Mouse (Mus musculus): ENCODE results near the gene Hoxd3. TPM values are rescaled to one million over a fixed set of nuclear protein-coding genes. Genes with fewer than 3 reads are reported as not detected.
A peak's percentile ranks its signal among the peaks of the same experiment; 100 is the strongest.

Gene Hoxd3
- total RNA-seq, 2 experiments from 2014 or later, result not detected

DNA sequence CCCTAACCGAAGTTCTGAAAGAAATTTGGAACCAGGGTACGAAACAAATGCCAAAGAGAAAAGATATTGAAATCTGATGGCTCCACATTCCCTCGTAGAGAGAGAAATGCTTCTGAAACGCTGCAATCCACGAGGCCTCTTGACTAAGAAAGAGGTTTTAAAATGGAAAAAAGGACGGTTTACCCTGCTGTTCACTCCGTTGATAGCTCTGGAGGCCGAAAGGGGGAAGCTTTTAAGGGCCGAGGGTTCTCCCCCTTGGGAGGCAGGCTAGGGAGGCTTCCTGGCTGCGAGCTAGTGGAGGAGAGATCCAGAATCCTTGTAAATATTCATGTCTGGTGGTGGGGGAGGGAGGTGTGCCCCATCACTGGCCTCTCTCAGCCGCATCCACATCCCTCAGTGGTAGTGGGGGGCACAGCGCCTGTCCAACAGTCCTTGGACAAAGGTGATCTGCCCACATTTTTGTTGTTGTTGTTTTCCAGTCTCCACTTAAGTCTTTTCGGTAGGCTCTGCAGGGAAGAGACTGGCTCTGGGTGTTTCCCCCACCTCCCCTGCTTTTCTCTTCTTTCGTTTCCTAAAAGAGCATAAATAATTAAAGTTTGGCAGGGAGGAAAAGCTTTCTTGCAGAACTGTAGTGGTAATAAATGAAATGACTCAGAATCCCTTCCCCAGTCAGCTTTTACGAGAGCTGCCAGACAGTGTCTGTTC is 32.7 kb upstream of the Hoxd3 start, which contains the start of gene Hoxd11:
Gene Hoxd11 (plus strand): TSS at position 667 of the 705 bp plus-strand sequence.
- no peak for ATAC-seq (replicated peaks; ENCODE audit: poor library complexity, severe bottlenecking)

DNA sequence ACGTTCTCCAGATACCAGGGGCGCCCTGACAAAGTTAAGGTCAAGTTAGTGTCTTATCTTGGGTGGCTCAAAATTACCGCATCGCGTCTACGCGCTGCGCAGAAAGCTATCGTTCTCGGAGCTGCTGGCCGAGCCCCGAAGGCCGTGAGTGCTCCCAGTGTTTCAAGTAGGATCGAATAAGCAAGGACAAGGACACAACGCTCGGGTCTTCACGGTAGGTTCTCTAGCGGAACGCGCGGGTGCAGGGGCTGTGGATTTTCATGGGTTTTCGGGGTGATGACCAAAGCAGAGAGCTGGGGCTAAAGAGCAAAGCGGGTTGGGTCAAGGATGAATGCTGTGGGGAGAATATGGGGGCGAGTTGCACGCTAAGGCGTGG is 32.1 kb upstream of the Hoxd3 start:
- ATAC-seq (replicated peaks; ENCODE audit: poor library complexity, severe bottlenecking), result no peak

DNA sequence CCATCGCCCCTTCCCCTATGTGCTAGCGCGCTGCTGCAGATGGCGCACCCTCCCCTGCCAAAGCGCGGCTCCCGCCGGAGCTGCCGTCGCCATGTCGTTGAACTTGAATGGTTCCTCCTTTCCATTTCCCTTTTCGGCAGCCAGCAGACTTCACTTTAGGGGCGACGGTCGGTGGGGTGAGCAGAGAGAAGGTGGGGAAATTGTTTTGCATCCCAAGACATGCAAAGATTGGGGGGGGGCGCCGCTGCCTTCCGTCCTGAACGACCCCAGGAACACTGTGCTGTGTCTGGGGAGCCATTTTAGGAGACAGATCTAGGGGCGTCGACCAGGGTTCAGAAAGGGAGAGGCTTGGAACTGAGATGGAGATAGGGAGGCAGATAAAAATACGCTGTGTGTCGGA is 31.7 kb upstream of the Hoxd3 start:
- ATAC-seq (replicated peaks; ENCODE audit: poor library complexity, severe bottlenecking), result peak; percentile 71

DNA sequence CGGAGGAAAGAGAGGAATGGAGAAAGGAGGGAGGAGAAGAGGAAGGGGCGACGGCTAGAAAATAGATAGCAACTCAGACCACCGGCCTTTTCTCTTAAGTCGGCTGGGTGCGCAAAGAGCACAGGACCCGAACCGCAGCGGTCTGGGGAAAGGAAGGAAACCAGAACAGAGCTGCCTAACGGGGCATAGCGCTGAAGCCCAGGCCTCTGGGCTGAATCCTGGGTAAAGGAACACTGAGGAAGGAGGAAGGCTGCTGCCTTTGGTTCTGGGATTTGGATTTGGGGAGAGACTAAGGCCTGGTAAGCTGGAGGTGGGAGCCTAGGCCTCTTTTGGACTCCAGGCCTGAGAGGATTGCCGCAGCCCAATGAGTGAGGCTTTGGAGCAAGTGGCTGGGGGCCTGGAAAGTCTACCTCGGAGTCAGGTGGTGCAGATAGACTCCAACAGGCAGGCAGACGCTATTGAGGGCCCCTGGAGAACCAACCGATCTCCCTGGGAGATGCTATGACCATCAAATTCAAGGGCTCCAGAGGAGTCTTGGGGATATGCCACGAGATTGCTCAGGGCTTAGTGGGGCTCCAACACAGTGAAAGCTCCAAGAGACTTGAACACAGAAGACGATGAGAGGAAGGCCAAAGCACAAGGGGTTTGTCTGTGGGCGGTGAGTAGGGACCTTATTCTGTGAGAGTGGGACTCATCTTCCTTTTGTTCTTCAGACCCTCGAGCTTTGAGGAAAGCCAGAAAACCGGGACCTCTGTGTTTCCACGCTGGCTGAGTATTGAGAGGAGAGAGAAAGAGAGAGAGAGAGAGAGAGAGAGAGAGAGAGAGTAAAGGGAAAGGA is 30.9 kb upstream of the Hoxd3 start:
- no peak for ATAC-seq (replicated peaks; ENCODE audit: poor library complexity, severe bottlenecking)

DNA sequence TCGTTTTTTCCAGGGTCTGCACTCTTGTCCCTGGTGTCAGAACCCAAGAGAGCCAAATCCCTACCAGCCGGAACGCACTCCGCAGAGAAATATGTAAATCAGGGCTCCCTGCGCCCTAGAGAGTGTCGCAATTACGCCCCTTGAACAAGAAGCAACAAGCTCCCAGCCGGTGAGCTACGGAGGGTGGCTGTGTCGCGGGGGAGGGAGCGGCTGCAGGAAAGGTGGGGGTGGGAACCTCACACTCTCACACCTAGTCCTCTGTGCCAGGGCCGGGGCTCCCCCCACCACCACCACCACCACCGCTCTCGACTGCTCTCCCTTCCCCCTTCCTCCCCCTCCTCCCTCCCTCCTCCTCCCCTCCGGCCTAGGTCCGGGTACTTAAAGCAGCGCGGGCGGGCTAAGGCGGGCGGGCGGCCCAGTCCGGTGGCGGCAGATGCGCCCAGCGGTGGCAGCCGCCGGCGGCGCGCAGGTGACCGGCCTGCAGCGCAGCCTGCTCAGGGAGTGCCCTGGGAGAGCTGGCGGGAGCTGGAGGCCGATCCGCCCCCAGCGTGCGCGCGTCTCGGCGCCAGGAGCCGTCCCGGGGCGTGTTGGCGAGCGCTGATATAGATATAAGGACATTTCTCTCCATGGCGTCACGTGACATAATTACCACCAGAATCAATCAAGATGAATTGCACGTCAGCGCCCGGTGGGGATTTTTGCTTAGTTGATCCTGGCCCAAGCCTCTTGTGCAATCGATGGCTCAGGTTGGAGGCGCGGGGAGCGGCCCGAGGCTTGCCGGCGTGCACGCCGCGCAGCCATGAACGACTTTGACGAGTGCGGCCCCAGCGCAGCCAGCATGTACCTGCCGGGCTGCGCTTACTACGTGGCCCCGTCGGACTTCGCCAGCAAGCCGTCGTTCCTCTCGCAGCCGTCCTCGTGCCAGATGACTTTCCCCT is 29.9 kb upstream of the Hoxd3 start:
- ATAC-seq (replicated peaks; ENCODE audit: poor library complexity, severe bottlenecking), result peak; percentile 15; the same call in 1 of the 2 replicates

DNA sequence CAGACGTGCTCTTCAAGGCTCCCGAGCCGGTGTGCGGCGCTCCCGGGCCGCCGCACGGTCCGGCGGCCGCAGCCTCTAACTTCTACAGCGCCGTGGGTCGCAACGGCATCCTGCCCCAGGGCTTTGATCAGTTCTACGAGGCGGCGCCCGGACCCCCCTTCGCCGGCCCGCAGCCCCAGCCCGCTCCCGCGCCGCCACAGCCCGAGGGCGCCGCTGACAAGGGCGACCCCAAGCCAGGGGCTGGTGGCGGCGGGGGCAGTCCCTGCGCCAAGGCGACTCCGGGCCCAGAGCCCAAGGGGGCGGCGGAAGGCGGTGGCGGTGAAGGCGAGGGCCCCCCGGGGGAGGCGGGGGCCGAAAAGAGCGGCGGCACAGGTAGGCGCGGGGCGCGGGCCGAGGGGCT is 28.9 kb upstream of the Hoxd3 start:
- no peak for ATAC-seq (replicated peaks; ENCODE audit: poor library complexity, severe bottlenecking)

DNA sequence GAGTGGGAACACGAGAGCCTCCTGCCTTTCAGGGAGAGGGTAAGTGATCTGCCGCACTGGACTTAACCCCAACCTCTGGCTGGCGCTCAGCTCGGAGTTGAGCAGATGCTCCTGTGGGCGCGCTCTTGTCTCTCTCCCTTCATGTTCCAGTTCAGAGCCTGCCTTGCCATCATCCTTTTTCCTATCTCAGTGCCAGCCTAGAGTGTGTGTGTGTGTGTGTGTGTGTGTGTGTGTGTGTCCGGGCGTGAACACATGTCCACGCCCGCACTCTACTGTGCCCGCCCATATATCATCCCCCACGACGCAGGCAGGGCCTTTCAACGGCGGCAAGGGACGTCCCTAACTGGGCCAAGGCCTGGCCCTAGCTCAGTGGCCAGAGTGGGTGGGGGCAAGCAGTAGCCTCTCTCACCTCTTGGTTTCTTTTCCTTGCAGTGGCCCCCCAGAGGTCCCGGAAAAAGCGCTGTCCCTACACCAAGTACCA is 28.2 kb upstream of the Hoxd3 start:
- no peak for ATAC-seq (replicated peaks; ENCODE audit: poor library complexity, severe bottlenecking)

DNA sequence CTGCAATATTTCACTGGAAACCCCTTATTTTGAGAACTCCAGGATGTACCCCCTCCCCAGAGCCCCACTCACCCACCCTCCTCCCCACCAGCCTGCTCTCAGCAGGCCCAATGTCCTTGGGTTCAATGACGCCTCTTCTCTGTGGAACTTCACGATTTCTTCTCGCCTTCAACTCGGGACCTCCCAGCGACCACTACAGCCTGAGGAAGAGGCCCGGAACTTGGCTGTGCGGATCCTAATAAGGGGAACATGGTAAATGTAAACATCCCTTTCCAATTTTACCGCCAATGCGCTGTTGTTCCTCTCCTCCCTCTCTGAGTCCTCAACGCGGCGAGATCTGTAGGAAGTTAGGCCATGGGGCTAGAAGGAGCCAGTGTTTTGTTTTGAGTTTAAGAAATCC is 27.6 kb upstream of the Hoxd3 start:
- ATAC-seq (replicated peaks; ENCODE audit: poor library complexity, severe bottlenecking), result no peak

DNA sequence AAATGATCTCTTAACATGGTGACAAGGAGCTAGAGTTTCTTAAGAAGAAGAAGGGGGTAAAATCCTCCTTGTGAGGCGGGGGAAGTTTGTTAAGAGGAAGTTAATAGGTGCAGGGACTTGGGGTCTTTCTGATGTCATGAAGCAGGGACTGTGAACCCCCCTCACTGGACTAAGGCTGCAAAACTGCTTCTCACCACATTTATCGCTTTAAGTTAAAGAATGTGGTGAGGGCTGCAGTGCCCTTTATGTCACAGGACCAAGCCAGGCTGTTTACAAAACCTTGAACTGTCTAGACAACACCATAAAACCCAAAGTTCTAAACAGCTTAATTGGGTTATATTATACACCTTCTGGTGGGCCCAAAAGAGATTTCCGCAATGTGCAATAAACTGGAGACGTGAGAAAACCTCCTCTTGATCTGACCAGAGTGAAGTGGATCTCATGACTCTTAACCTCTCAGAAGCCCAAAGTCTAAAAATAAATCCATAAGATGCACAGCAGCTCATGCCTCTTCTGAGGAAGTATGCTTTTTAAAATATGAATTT is 26.6 kb upstream of the Hoxd3 start:
- ATAC-seq (replicated peaks; ENCODE audit: poor library complexity, severe bottlenecking), result no peak

DNA sequence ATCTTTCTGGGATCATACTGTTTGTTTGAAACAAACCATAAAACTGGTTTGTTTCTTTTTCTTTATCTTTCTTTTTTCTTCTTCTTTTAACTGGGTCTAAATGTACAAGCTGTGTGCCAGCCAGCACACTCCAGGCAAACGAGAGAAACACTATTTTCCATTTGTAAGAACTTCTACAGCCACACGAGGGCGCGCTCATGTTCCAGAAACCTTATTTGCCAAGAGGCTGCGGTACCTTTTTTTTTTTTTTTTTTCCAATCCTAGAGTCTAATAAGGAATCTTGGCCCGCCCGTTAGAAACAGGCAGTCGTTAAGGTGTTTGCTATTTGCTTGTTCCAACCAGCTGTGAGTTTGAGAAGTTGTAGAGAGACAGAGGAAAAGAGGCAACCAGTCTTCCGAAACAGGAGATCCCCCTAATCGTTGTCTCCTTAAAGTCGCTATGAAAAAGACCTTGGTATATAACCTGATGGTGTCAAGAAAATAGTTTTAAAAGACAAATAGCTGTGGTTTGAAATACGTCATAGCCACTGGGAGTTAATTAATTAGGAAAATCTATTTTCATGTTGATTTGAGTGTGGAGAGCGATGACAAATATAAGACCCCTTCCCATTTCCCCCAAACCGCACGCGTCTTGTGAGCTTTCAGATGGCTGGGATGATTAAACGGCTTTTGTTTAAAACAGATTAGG is 25.3 kb upstream of the Hoxd3 start:
- ATAC-seq (replicated peaks; ENCODE audit: poor library complexity, severe bottlenecking), result 0 out of 2 replicates have a peak, but pooled peaks have one; percentile 44

DNA sequence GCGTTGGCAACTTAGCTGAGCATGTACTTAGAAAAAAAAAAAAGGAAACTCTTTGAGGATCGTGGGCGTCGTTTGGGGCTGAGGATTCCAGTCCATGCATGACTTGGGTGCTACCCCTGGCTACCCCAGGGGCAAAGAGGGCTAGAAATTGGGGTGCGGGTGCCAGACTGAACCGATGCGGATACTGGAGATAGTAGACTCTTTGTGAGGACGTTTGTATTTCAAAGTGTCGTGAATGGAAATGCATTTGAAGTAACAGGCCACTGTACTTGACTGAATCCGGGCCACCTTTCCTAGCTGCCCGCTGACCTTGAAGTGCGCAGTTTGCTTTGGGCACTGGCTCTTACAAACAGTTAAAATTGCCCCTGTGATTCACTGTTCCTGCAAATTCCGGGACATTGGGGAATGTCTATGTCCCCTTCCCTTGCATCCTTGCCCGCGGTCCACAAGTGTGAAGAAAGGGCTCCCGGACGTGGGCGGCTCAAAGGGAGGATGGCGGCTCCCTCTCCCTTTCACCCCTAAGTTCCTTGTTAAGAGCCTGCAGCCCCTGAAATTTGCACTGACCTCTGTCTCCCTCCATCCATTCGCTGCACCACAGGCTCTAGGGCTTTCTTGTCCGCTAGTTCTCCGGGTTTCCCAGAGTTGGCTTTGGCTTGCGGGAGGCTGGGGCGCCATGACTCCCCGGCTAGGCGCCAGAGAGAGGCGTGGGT is 24.6 kb upstream of the Hoxd3 start:
- ATAC-seq (replicated peaks; ENCODE audit: poor library complexity, severe bottlenecking), result no peak

DNA sequence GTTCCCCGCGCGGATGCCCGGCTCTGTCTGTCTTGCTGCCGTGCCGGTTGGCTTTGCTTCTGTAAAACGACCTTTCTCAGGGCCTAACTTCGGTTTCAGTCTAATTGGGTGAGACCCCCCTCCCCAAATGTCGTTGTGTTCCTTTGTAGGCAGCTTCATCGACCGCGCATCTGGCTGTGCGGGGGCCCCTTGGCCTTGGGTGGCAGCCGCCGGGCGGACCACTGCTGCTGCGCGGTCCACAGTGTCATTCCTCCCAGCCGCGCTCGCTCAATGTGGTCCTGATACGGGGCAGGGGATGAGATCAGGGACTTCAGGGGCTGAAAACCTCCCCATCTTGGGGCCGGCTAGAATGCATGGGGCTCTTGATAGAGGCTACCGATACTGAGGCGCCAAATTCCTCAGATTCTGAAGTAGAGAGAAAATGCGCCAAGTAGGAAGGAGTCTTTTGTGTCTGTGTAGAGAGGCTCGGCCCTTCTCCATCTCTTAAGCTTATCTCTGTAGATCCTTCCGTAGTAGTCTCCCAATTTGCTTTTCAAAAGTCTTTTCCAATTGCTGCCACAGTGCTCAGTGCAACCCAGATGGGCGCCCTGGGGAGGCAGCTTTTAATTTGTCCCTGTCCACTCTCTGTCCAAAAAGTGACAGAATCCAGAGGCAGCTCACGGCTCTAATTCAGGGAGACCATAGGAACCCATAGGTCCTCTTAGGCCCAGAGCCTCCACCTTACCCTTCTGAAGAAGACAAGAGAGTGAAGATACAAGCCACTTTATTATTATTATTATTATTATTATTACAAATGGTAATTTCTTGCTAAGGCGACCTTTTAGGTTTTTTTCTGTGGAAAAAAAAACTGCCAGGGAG is 23.8 kb upstream of the Hoxd3 start:
- ATAC-seq (replicated peaks; ENCODE audit: poor library complexity, severe bottlenecking), result no peak

DNA sequence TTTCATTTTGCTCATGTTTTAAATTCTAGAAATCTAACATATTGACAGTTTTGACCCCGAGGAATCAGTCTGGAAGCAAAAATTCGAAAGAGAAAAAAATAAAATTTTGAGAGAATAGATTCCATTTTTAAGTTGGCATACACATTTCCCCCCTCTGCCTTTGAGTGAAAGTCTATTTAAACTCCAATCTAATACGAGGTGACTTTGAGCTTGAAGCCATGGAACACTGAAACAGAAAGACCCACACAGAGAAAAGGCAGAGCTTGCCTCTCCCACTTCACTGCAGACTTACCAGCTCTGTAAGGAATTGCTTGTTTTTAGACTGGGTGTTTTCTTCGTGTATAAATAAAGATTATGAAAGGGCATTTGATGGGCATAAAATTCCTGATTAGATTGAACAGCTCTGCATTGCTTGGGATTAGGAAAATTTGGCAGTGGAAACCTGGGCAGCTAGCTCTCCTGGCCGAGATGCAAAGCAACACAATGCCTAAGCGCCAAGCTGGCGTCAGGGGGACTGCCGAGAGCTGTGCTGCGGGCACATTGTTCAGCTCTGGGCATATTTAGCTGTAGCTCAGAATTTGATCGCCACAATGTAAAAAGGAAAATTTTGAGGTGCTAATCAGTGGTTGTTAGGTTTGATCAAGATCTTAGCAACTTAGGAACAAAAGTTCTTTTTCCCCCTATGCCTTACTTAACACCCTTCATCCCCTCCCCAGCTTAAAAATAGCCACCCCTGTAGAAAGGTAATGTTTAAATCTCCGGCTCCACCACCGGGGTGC is 22.7 kb upstream of the Hoxd3 start:
- no peak for ATAC-seq (replicated peaks; ENCODE audit: poor library complexity, severe bottlenecking)

DNA sequence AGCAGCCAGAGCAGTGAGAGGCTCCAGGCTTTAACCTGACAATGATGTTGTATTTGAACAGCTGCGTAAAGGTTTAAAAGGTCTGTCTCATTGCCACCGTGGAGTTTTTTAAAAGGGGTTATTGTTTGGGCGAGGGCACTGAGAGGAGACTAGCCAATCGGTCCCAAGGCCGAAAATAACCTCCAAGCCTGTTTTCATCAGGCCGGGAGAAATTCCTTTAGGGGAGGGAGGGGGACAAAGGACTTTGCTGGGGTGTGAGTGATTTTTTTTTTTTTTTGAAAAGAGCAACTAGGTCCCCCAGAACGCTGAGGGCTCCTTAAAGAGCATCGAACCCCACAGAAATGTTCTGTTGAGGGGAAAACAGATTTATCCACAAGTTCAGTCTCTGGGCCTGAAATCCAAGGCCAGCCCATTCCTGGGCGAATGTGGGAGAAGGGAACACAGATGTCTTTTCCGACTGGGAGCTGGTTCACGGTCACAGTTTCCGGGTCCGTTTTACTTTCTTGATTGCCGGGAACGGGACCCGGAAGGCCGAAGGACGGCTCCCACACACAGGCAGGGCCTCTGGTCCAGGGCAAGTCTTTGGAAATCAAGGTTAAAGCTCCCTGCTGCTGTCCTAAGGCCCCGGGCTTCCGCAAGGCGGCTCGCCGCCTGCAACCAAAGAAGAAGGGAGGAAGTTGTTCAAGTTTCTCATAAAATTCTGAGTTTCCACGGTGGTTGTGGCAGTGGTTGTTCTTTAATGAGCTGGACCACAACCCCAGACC is 22.0 kb upstream of the Hoxd3 start:
- peak; percentile 40; the same call in 1 of the 2 replicates for ATAC-seq (replicated peaks; ENCODE audit: poor library complexity, severe bottlenecking)

DNA sequence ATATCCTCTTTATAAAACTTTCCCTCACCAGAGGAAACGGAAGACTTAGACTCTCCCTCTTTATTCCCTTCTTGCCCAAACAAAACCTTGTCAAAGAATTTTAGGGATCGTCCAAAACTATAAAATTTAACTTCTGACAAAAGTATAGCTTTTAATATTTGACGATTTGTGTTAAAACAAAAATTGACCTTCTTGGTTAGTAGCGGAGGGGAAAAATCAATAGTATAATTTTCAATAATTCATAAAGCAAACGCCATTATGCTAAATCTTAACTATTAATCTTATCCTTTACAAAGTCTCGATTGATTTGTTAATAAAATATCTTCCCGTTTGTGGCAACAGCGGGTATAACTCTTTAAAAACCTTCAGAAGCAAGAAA is 21.4 kb upstream of the Hoxd3 start:
- no peak for ATAC-seq (replicated peaks; ENCODE audit: poor library complexity, severe bottlenecking)
